Mouse (Mus musculus) testis, adult 2 months (tissue): Measurements from ENCODE around the gene St8sia6.

Source experiments
- CTCF ChIP-seq: fragments of 200-500 bp; IDR thresholded peaks from 2 replicates; pipeline ENCODE4 v1.5.1; 2012; ENCODE audit warnings: low read depth, mild to moderate bottlenecking, inconsistent platforms, low read length, moderate library complexity; ENCODE audit not compliant: control insufficient read depth, insufficient read depth, insufficient replicate concordance
- POLR2A ChIP-seq: fragments of 200-500 bp; IDR thresholded peaks from 2 replicates; pipeline ENCODE4 v1.6.1; 2012; ENCODE audit warnings: low read depth, mild to moderate bottlenecking, inconsistent platforms, low read length, moderate library complexity; ENCODE audit not compliant: control insufficient read depth

GRCm38 (mm10) chr2:13746023-13746422, 47.8 kb downstream of the St8sia6 start:
- no peak for TF ChIP-seq CTCF
- TF ChIP-seq POLR2A = no peak
